Mouse (Mus musculus): ENCODE results near the gene Zfp691. TPM values are rescaled to one million over a fixed set of nuclear protein-coding genes. Genes with fewer than 3 reads are reported as not detected.

Zfp691 gene
- total and polyA plus RNA-seq, 3 experiments, result 6.7 to 9.9 TPM; not detected in 1

GRCm38 (mm10) chr4:119142230-119142871, 31.6 kb downstream of the Zfp691 start (continued):
- TF ChIP-seq ETS1 (IDR thresholded peaks at IDR 0.05; ENCODE audit: low read depth, low read length), result peak; percentile 31; the same call in 1 of the 2 replicates

- Histone ChIP-seq H3K4me1 (ENCODE audit: control insufficient read depth in 1 of 2, insufficient read depth in 2 of 2, low read length in 2 of 2) (peaks cover 3 to 7% of the 10 kb centered on the region in 2 experiments), H3K79me2 (ENCODE audit: control insufficient read depth, insufficient read depth, low read length, poor library complexity) (no peaks in the 10 kb centered on the region), H3K27ac (ENCODE audit: control insufficient read depth, low read depth, low read length) (no peak overlapping the region), H3K4me3 (ENCODE audit: control insufficient read depth in 1 of 2, insufficient read depth in 1 of 2, low read depth in 2 of 2, low read length in 2 of 2) (no peak overlapping the region), H3K9me3 (replicated peaks; ENCODE audit: insufficient read depth, low read length) (no peaks in the 10 kb centered on the region), H3K27me3 (ENCODE audit: control insufficient read depth in 1 of 2, insufficient read depth in 2 of 2, low read length in 2 of 2) (no peaks in the 10 kb centered on the region), H3K36me3 (ENCODE audit: control insufficient read depth in 1 of 2, insufficient read depth in 2 of 2, low read length in 2 of 2) (peaks cover 0 to 3% of the 10 kb centered on the region in 2 experiments), H3K9ac (ENCODE audit: control insufficient read depth, low read depth, low read length, poor library complexity, severe bottlenecking) (no peak overlapping the region)
- no peak for TF ChIP-seq POLR2A (IDR thresholded peaks at IDR 0.05; ENCODE audit: control insufficient read depth in 1 of 2, insufficient read depth in 1 of 2, low read depth in 1 of 2, low read length in 2 of 2, poor library complexity in 1 of 2)
- no peak for TF ChIP-seq TBP (IDR thresholded peaks at IDR 0.05; ENCODE audit: low read depth, low read length)
- TF ChIP-seq USF2 (IDR thresholded peaks at IDR 0.05; ENCODE audit: borderline replicate concordance in 1 of 2, insufficient read depth in 1 of 2, low read depth in 1 of 2, low read length in 2 of 2), result no peak
- TF ChIP-seq RAD21 (IDR thresholded peaks at IDR 0.05; ENCODE audit: low read depth, low read length), result no peak
- no peak for TF ChIP-seq CTCF (IDR thresholded peaks at IDR 0.05 in 2 of 3, conservative IDR thresholded peaks at IDR 0.05 in 1 of 3; ENCODE audit: control insufficient read depth in 1 of 3, insufficient read depth in 1 of 3, low read depth in 2 of 3, low read length in 3 of 3, poor library complexity in 1 of 3, severe bottlenecking in 1 of 3)
- DNase-seq (ENCODE audit: low read depth, low spot score), result no peak
Observed at GRCm38 (mm10) chr4:119141191-119141590, 32.8 kb downstream of the Zfp691 start.

- TF ChIP-seq ZC3H11A (IDR thresholded peaks at IDR 0.05; ENCODE audit: low read depth, low read length) (peak; percentile 83), BHLHE40 (IDR thresholded peaks at IDR 0.05; ENCODE audit: borderline replicate concordance, low read depth, low read length) (peak; percentile 30; the same call in 1 of the 2 replicates), TCF12 (IDR thresholded peaks at IDR 0.05; ENCODE audit: low read depth, low read length) (no peak), RAD21 (IDR thresholded peaks at IDR 0.05; ENCODE audit: low read depth, low read length) (peak; percentile 84), CTCF (IDR thresholded peaks at IDR 0.05 in 2 of 3, conservative IDR thresholded peaks at IDR 0.05 in 1 of 3; ENCODE audit: control insufficient read depth in 1 of 3, insufficient read depth in 1 of 3, low read depth in 2 of 3, low read length in 3 of 3, poor library complexity in 1 of 3, severe bottlenecking in 1 of 3) (peak; percentile 87 to 100 (median 97)), SMC3 (IDR thresholded peaks at IDR 0.05; ENCODE audit: low read depth, low read length) (peak; percentile 90)
Observed at GRCm38 (mm10) chr4:119140126-119140525, 33.9 kb downstream of the Zfp691 start.

GRCm38 (mm10) chr4:119138776-119139175, 35.2 kb downstream of the Zfp691 start:
- TF ChIP-seq ELF1 (IDR thresholded peaks at IDR 0.05; ENCODE audit: low read depth, low read length), result no peak
- TF ChIP-seq MXI1 (IDR thresholded peaks at IDR 0.05; ENCODE audit: low read depth, low read length), result no peak
- TF ChIP-seq GATA1 (IDR thresholded peaks at IDR 0.05; ENCODE audit: low read depth, low read length), result no peak
- no peak for TF ChIP-seq SMC3 (IDR thresholded peaks at IDR 0.05; ENCODE audit: low read depth, low read length)
- TF ChIP-seq POLR2A (IDR thresholded peaks at IDR 0.05; ENCODE audit: control insufficient read depth in 1 of 2, insufficient read depth in 1 of 2, low read depth in 1 of 2, low read length in 2 of 2, poor library complexity in 1 of 2), result no peak
- TF ChIP-seq CTCF (IDR thresholded peaks at IDR 0.05 in 2 of 3, conservative IDR thresholded peaks at IDR 0.05 in 1 of 3; ENCODE audit: control insufficient read depth in 1 of 3, insufficient read depth in 1 of 3, low read depth in 2 of 3, low read length in 3 of 3, poor library complexity in 1 of 3, severe bottlenecking in 1 of 3), result no peak
- TF ChIP-seq GABPA (IDR thresholded peaks at IDR 0.05; ENCODE audit: low read depth, low read length), result no peak
- TF ChIP-seq UBTF (IDR thresholded peaks at IDR 0.05; ENCODE audit: borderline replicate concordance, insufficient read depth, low read depth, low read length), result no peak
- no peaks in the 10 kb centered on the region for H3K27me3 ChIP-seq (ENCODE audit: control insufficient read depth in 1 of 2, insufficient read depth in 2 of 2, low read length in 2 of 2)
- H3K4me1 ChIP-seq (ENCODE audit: control insufficient read depth in 1 of 2, insufficient read depth in 2 of 2, low read length in 2 of 2), result peaks cover 3 to 7% of the 10 kb centered on the region in 2 experiments
- no peak overlapping the region for H3K27ac ChIP-seq (ENCODE audit: control insufficient read depth, low read depth, low read length)
- no peaks in the 10 kb centered on the region for H3K9me3 ChIP-seq (replicated peaks; ENCODE audit: insufficient read depth, low read length)
- no peak overlapping the region for H3K9ac ChIP-seq (ENCODE audit: control insufficient read depth, low read depth, low read length, poor library complexity, severe bottlenecking)
- no peak overlapping the region for H3K4me3 ChIP-seq (ENCODE audit: control insufficient read depth in 1 of 2, insufficient read depth in 1 of 2, low read depth in 2 of 2, low read length in 2 of 2)
- no peak for DNase-seq (ENCODE audit: low read depth, low spot score)
- peaks cover 3 to 6% of the 10 kb centered on the region in 2 experiments for H3K36me3 ChIP-seq (ENCODE audit: control insufficient read depth in 1 of 2, insufficient read depth in 2 of 2, low read length in 2 of 2)
- no peaks in the 10 kb centered on the region for H3K79me2 ChIP-seq (ENCODE audit: control insufficient read depth, insufficient read depth, low read length, poor library complexity)

More at GRCm38 (mm10) chr4:119140126-119140525, 33.9 kb downstream of the Zfp691 start:
- no peak overlapping the region for H3K4me3 ChIP-seq (ENCODE audit: control insufficient read depth in 1 of 2, insufficient read depth in 1 of 2, low read depth in 2 of 2, low read length in 2 of 2)
- no peak overlapping the region for H3K9ac ChIP-seq (ENCODE audit: control insufficient read depth, low read depth, low read length, poor library complexity, severe bottlenecking)
- no peaks in the 10 kb centered on the region for H3K27me3 ChIP-seq (ENCODE audit: control insufficient read depth in 1 of 2, insufficient read depth in 2 of 2, low read length in 2 of 2)
- H3K27ac ChIP-seq (ENCODE audit: control insufficient read depth, low read depth, low read length), result no peak overlapping the region
- no peaks in the 10 kb centered on the region for H3K79me2 ChIP-seq (ENCODE audit: control insufficient read depth, insufficient read depth, low read length, poor library complexity)
- H3K36me3 ChIP-seq (ENCODE audit: control insufficient read depth in 1 of 2, insufficient read depth in 2 of 2, low read length in 2 of 2), result peaks cover 3% of the 10 kb centered on the region in 2 experiments
- peak; percentile 76 for DNase-seq (ENCODE audit: low read depth, low spot score)
- no peaks in the 10 kb centered on the region for H3K9me3 ChIP-seq (replicated peaks; ENCODE audit: insufficient read depth, low read length)
- peaks cover 3 to 7% of the 10 kb centered on the region in 2 experiments for H3K4me1 ChIP-seq (ENCODE audit: control insufficient read depth in 1 of 2, insufficient read depth in 2 of 2, low read length in 2 of 2)
